Mouse (Mus musculus): ENCODE data around the gene Tcf7.

- TF ChIP-seq GATA1 (IDR thresholded peaks at IDR 0.05; ENCODE audit: borderline replicate concordance, low read length) (no peak), FLI1 (IDR thresholded peaks at IDR 0.05; ENCODE audit: low read length) (no peak)
These were observed 11.3 kb upstream of the Tcf7 start for GRCm38 (mm10) chr11:52294103-52294502.

All from megakaryocyte, embryonic 14.5 days (primary cell).